Mouse (Mus musculus): Measurements from ENCODE around the gene Larp1.

Gene Larp1

GRCm38 (mm10) chr11:58003734-58004133 lies 5.1 kb upstream of the Larp1 start:
- DNase-seq = no peak

DNA sequence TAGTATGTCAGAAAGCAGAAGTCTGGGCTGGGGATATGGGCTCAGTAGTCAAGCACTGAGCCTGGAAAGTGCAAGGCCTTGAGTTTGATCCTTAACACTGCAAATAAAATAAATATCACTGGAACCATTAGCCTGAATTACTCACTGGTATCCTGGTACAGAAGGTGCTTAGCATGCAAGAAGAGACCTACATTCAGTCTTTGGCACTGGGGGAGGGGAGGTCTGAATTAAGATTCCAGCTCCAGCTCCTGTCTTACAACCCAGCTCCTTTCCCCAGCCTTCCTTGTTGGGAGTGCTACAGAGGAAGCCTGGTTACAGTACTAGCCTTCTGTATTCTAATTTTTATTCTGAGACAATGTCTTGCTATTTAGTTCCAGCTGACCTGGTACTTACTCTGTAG lies 3.8 kb upstream of the Larp1 start:
- no peak for DNase-seq

GRCm38 (mm10) chr11:58008013-58008412 lies 851 bp upstream of the Larp1 start:
- DNase-seq = no peak

- peak; percentile 87 to 92 for DNase-seq
These were observed 320 bp upstream of the Larp1 start for GRCm38 (mm10) chr11:58008437-58009050.

DNA sequence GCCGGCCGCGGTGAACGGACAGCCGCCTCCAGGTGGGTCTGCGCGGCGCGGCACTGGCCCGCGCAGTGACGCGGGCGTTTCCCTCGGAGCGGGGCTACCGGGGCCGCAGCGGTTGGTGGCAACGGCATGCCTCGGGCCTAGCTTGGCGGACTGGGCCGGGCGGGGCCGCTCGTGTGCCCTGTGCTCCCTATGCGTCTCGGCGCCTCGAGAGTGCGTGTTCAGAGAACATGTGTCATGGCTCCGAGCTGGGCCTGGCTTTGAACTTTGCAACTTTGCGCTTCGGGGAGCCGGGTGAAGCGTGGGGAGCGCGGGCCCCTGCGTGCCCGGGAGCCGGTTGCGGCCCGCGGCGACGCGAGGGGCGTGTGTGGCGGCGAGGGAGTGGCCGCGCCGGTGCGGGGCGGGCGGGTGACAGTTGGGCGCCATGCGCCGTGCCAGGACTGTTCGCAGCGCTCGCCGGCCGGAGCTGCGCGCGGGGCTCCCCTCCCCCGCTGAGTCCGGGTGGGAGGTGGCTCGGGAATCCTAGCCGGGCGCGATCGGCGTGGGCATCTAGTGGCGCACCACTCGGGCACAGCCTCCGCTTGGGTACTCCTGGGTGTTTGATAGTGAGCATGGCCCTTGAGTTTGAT lies 765 bp downstream of the Larp1 start:
- peak; percentile 79 to 86 for DNase-seq

DNA sequence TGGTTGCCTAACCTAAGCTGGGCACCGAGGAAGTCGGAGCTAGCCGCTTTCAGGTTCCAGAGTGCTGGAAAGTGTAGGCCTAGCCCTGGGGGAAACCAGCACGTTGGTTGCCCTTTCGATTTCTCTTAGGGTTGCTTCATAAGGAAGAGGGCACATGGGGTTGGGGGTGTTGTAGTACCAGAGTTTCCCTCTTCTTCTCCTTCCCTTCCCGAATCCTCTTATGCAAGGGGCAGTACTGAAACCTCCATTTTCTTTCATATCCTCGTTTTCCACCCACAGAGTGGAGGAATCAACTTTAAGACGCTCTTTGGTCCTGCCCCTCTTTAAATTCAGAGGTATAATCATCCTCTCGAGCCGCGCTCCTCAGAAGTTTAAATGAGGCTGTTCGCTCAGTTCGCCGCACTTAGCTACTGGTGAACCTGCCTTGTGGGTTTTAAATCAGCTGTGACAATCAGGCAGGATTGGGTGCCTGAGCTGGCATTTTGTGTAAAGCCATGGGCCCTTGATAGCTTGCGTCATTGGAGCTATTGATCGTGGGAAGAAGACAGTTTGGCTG lies 1.4 kb downstream of the Larp1 start:
- peak in 1 of 2 experiments; percentile 43 for DNase-seq

DNA sequence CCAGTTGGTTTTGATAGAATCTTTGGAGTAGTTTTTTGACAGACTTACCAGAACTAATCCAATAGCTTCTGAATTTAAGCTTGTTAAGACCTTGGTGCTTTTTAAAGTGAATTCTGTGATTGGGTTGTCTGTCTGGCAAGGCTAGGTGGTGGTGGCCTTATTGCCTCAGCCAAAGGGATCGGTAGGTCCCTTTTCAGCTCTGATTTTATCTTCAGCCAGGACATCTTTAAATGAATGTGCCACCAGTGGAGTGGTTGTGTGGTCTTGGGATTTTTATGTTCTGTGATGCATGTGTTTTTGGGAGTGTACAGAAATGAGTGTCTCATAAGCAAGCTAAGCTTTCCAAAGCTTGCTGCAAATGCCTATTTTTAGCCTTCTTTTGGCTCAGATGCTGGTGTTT lies 2.1 kb downstream of the Larp1 start:
- DNase-seq = no peak

DNA sequence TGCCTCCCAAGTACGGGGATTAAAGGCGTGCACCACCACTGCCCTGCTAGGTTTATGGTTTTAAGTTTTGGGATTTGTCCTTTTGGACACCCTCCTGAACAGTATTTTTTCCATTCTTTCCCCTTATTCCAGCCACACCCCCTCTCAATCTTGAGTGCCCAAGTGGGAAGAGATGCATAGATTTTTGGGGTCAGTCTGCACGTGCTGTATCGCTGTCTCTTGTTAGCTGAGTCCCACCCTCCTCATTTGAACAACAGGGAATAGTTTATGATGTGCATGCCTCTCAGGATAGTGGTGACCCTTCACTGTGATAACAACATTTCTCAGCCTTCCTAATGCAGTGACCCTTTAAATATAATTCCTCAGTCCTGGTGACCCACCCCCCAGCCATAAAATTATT lies 2.9 kb downstream of the Larp1 start:
- DNase-seq = no peak

DNA sequence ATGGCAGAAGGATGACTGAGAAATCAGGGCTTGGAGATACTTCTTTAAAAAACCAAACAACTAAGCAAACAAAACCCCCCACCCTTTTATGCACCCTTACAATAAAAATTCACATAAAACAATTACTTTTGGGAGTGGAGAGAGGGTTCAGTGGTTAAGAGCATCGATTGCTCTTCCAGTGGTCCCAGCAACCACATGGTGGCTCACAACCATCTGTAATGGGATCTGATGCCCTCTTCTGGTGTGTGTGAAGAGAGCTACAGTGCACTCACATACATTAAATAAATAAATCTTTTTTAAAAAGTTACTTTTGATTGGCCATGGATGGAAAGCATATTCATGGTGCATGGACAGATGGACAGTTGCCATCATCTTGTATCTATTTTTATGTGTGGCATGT lies 3.8 kb downstream of the Larp1 start:
- no peak for DNase-seq

- no peak for DNase-seq
These were observed 4.2 kb downstream of the Larp1 start for GRCm38 (mm10) chr11:58013100-58013499.

- no peak for DNase-seq
These were observed 5.7 kb downstream of the Larp1 start for GRCm38 (mm10) chr11:58014604-58015003.

- DNase-seq = no peak
These were observed 6.5 kb downstream of the Larp1 start for GRCm38 (mm10) chr11:58015339-58015738.

DNA sequence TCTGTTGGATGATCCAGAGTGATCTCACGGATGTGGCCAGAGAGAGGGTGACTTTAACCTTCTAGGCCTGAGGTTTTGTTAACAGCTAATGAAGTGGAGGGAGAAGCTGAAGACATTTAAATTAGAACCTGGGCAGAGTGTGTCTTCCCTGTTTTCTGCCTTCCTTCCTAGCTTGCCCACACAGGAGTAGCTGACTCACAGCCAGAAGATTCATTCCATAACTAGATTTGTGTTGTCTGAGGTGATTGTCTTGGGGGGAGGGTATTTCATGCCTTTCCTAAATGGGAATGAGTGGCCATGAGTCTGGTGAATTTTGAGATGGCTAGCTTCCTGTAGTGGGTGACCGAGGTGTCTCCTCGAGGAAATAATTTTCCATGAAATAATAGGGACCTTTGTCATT lies 7.5 kb downstream of the Larp1 start:
- DNase-seq = no peak

DNA sequence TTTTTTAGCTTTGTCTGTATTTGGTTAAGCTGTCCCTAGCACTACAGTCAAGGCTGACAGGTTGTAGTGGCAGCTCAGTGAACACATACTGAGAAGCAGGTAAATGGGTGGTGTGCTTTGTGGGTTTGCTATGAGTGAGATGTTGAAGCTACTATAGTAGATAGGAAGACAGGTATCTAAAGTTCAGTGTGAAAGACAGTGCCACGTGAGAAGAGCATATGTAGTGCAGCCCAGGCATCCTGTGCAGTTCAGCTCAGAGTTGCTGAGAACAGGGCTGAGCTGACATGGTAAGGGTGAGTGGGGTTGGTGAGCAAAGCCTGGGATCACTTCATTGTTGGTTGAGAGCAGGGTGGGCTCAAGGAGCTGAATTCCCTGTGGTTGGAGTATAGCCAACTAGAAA lies 8.6 kb downstream of the Larp1 start:
- no peak for DNase-seq

- DNase-seq = no peak
These were observed 9.4 kb downstream of the Larp1 start for GRCm38 (mm10) chr11:58018287-58018686.

GRCm38 (mm10) chr11:58018701-58019100 lies 9.8 kb downstream of the Larp1 start:
- no peak for DNase-seq

DNA sequence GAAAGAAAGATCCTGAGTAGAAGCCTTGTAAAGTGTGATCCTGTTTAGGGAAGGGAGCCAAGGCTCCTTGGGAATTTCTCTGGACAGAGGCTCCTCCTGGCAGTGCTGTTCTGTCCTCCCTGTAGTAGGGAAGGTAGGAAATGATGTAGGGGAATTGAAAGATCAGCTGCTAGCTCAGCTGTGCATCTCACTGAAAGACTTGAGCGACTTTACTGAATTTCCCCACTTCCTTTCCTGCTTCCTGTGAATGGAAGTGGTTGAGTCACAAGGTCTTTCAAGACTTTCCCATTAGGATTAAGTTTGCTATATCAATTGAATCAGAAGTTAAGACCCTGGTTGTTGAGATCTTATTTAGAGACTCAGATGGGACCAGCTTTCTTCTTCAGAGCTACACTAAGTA lies 12.2 kb downstream of the Larp1 start:
- no peak for DNase-seq

- no peak for DNase-seq
These were observed 12.8 kb downstream of the Larp1 start for GRCm38 (mm10) chr11:58021618-58022017.

GRCm38 (mm10) chr11:58024271-58024670 lies 15.4 kb downstream of the Larp1 start:
- no peak for DNase-seq

GRCm38 (mm10) chr11:58024671-58025070 lies 15.8 kb downstream of the Larp1 start:
- DNase-seq = no peak

- no peak for DNase-seq
These were observed 17.0 kb downstream of the Larp1 start for GRCm38 (mm10) chr11:58025881-58026280.

GRCm38 (mm10) chr11:58026337-58026736 lies 17.5 kb downstream of the Larp1 start:
- no peak for DNase-seq

DNA sequence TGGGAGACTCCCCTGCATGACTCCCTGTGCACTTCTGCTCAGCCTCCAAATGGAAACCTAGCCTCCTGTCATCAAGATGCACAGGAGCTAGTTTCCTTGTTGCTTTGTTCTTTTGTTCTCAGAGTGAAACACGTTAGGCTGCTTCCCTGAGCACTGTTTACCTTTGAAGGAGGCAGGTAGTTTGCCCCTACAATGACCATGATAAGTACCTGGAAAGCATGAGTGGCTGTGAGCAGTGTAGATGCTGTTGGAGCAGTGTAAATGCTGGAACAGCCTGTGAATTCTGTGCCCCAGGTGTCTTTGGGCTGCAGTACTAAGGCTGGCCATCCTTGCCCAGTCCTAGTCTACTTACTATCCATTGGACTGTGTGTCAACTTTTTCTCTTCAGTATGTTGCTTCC lies 18.0 kb downstream of the Larp1 start:
- DNase-seq = no peak

DNA sequence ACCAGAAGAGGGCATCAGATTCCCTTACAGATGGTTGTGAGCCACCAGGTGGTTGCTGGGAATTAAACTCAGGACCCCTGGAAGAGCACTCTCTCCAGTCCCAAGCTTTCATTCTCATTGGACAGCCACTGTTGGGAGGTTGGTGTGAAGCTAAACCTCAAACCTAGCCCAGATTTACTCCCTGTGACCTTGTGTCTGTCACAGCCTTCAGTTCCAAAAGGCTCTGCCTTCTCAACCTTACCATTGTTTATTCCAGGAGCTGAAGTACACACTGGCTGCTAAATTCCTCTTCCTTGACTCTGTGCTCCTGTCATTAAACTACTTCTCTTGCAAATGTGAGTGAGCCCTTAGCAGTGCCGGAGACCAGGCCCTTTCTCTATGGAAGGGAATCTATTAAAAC lies 20.1 kb downstream of the Larp1 start:
- DNase-seq = no peak

DNA sequence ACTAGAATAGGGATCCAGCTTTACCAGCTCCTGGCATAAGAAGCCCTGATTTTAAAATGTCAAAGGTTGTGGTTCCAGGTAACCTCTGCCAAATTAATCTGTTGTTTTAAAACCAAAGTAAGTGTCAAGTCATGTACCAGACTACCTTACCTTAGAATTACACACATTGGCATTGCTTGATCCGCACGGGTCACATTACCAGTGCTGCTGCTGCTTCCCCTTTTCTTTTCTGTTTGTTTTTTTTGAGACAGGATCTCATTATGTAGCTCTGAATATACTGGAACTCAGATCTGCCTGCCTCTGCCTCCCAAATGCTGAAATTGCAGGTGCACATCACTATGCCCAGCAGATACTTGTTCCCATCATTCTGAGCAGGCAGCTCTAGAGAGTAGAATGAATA lies 21.0 kb downstream of the Larp1 start:
- no peak for DNase-seq

Data from lung, postnatal 4 days (tissue).